Mouse (Mus musculus) stomach, embryonic 16.5 days (tissue): Measurements from ENCODE around the gene Cxcr5. TPM values are rescaled to one million over a fixed set of nuclear protein-coding genes. Genes with fewer than 3 reads are reported as not detected.

Experiments used
- ATAC-seq: fragments of 200-750 bp; cut with Nextera tagmentation; 2 replicates; pipeline ENCODE4 v1.8.0; 2017; ENCODE audit warnings: moderate number of reproducible peaks, moderate TSS enrichment; ENCODE audit not compliant: insufficient read depth, low FRiP score
- H3K27ac ChIP-seq: fragments of 300-500 bp; sonication (generic); 2 replicates; pipeline ENCODE4 v1.5.1; 2014; ENCODE audit warnings: low read length
- H3K27me3 ChIP-seq: fragments of 300-500 bp; sonication (generic); 2 replicates; pipeline ENCODE4 v1.6.1; 2014; ENCODE audit warnings: low read length, control low read depth, mixed read lengths; ENCODE audit not compliant: control insufficient read depth, insufficient read depth
- H3K36me3 ChIP-seq: fragments of 300-500 bp; sonication (generic); 2 replicates; pipeline ENCODE4 v1.6.1; 2014; ENCODE audit warnings: low read length; ENCODE audit not compliant: control insufficient read depth, insufficient read depth
- H3K4me1 ChIP-seq: fragments of 300-500 bp; sonication (generic); 2 replicates; pipeline ENCODE4 v1.6.1; 2014; ENCODE audit warnings: low read length, control low read depth, mixed read lengths; ENCODE audit not compliant: control insufficient read depth, insufficient read depth
- H3K4me2 ChIP-seq: fragments of 300-500 bp; sonication (generic); 2 replicates; pipeline ENCODE4 v1.6.1; 2014; ENCODE audit warnings: low read depth, low read length, mixed read lengths
- H3K4me3 ChIP-seq: fragments of 300-500 bp; sonication (generic); replicated peaks from 2 replicates; pipeline ENCODE4 v1.5.1; 2014; ENCODE audit warnings: mild to moderate bottlenecking, low read length
- H3K9ac ChIP-seq: fragments of 300-500 bp; sonication (generic); 2 replicates; pipeline ENCODE4 v1.6.1; 2014; ENCODE audit warnings: low read length
- H3K9me3 ChIP-seq: fragments of 300-500 bp; sonication (generic); replicated peaks from 2 replicates; pipeline ENCODE4 v1.6.1; 2016; ENCODE audit warnings: low read length, control low read depth; ENCODE audit not compliant: control insufficient read depth
- WGBS: fragments of 180-500 bp; shearing (Covaris S2); extraction: QIAGEN DNeasy Blood & Tissue Kit; methylation state at CpG from one replicate; pipeline ENCODE4 v1.1.7; 2014; 5-methylcytosine and 5-hydroxymethylcytosine counted together
- polyA plus RNA-seq: library from polyadenylated mRNA; unstranded; fragments of >200 nt; fragmentation: Nextera tagmentation; extraction: Ambion mirVana; gene quantifications from 2 replicates; pipeline ENCODE4 v1.2.1, GENCODE M21; 2015

The Cxcr5 gene
- polyA plus RNA-seq, 1 experiment from 2014 or later = 0.49 TPM

DNA sequence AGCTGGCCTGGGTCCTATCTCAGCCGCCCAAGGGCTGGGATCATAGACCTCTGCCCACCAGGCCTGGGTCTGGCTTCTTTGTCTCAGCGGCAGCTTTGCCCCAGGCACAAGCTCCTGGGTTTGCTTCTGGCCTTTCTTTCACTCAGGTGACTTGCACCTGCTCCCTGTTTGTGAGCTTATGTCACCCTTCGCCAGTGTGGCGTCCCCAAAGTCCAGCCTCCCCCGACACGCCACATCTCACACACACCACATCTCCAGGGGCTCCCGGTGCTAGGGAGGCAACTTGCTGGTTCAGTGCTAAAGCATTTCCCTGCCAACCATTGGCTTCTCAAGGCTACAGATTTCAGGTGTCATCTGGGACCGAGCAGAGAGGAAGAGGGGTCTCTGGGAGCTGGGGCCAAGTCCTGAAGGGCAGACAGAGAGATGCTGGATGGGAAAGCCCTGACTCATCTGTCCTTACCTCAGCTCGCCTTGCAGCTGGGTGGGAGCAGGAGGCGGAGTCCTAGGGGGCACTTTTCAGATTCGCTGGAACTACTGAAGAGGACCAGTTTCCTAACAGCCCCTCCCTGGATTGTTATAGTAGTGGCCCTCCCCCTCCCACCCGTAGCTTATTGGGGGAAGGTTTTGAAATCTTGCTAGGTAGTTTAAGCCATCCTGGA lies 64.7 kb downstream of the Cxcr5 start:
- H3K9ac ChIP-seq = peak overlapping the region; percentile 1; the same call in 1 of the 2 replicates
- peak overlapping the region; percentile 98 for H3K27ac ChIP-seq
- no peaks in the 10 kb centered on the region for H3K36me3 ChIP-seq
- H3K27me3 ChIP-seq = no peaks in the 10 kb centered on the region
- H3K4me1 ChIP-seq = peaks cover 93% of the 10 kb centered on the region
- ATAC-seq = no peak
- 53% methylated on average over 12 of the region's 12 CpGs for WGBS
- no peaks in the 10 kb centered on the region for H3K9me3 ChIP-seq
- no peak overlapping the region for H3K4me3 ChIP-seq
- no peak overlapping the region for H3K4me2 ChIP-seq

DNA sequence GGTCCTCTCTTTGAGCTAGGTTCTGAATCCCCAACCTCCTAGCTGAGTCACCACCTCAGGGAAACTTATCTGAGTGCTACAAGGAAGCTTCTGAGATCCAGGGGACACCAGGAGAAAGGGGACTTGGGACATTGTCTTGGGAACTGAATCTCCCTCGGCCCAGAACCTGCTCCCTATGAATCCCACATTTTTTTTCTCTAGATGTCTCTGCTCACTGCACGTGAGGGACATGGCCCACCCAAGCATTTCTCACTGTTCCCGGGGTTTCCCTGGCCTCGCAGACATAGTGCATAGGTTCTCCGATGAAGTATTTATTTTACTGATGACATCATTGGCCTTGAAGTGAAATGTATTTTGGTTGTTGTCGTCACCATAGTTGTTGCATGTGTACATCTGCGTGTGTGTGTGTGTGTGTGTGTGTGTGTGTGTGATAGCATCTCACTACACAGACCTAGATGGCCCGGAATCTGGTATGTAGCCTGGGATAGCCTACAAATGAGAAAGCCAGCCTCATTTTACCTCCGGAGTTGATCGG lies 65.8 kb downstream of the Cxcr5 start:
- no peak overlapping the region for H3K4me3 ChIP-seq
- ATAC-seq = no peak
- no peaks in the 10 kb centered on the region for H3K36me3 ChIP-seq
- H3K9me3 ChIP-seq = no peaks in the 10 kb centered on the region
- no peak overlapping the region for H3K9ac ChIP-seq
- H3K4me1 ChIP-seq = peaks cover 88% of the 10 kb centered on the region
- peak overlapping the region; percentile 77 for H3K27ac ChIP-seq
- no peaks in the 10 kb centered on the region for H3K27me3 ChIP-seq
- 65% methylated on average over 10 of the region's 10 CpGs for WGBS
- no peak overlapping the region for H3K4me2 ChIP-seq

DNA sequence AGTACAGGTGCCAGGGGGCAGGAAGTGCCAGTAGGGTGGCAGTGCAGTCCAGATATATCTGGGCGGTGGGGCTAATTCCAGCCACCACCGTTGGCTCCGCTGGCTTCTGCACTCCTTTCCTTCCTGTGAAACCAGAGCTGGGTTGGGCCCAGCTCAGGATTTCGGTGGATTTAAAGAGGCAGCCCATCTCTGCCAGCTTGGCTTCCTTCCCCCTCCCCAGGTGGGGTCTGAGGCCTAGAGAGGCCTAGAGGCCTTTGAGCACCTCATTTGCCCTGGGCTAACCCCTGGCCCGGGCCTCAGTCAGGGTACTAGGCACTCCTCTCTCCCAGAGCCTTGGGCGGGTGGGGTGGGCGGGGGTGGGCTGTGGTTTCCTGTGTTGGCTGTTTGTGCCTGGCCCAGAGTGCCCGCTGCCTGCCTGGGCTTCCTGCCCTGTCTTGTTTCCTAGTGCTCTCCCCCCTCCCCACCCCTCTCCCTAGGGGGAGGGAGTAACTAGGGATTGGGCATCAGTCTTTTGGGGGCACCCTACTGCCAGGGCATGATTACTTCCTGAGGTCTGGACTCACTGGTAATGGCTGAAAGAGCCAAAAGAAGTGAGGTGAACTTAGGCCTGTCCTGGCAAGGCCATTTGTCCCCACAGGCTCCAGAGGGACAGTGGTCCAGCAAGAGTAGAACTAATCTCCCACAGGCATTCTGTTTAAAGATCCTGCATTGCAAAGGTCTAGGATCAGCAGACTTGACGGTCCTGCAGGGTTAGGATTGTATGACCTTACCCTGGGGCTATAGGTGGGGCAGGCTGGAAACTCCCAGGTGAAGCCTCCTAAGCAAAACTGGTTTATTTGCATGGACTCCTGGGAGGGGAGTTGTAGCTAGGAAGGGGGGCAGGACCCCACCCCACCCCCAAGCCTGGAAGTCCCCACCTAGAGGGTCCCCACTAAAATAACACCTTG lies 66.5 kb downstream of the Cxcr5 start:
- no peaks in the 10 kb centered on the region for H3K9me3 ChIP-seq
- no peaks in the 10 kb centered on the region for H3K36me3 ChIP-seq
- 39% methylated on average over 9 of the region's 9 CpGs for WGBS
- H3K4me3 ChIP-seq = no peak overlapping the region
- peak overlapping the region; percentile 30; the same call in 1 of the 2 replicates for H3K4me2 ChIP-seq
- H3K4me1 ChIP-seq = peaks cover 88% of the 10 kb centered on the region
- H3K27ac ChIP-seq = peak overlapping the region; percentile 77
- peak overlapping the region; percentile 61 for H3K9ac ChIP-seq
- no peaks in the 10 kb centered on the region for H3K27me3 ChIP-seq
- no peak for ATAC-seq

DNA sequence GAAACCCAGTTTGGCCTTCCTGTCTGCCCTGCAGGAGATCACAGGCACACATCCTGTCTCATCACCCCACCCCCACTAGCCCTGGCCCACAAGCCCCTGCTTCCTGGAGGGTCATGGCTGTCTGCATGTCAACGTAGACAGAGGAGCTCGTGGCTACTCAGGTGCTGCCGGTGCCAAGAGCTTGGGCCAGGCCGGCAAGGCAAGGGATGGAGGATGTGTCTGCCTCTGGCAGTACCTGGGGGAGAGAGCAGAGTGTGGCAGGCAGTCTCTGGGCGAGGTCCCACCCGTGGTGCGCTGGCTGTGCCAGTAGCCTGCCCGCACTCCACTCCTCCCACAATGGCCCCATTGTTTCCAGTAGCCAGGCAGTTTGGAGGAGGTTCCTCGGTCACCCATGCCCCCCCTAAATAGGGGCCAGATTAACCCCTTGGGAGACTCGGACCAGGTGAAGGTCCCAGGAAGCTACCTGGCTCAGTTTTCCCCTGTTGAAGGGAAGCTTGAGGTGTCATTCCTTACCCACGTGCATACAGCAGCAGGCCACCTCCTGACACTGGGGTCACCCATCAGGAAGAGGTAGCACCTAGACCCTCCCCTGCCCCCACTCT lies 67.3 kb downstream of the Cxcr5 start:
- Histone ChIP-seq H3K36me3 (no peaks in the 10 kb centered on the region), H3K4me2 (peak overlapping the region; percentile 30; the same call in 1 of the 2 replicates), H3K9me3 (no peaks in the 10 kb centered on the region), H3K27ac (peak overlapping the region; percentile 77), H3K4me1 (peaks cover 88% of the 10 kb centered on the region), H3K4me3 (no peak overlapping the region), H3K9ac (peak overlapping the region; percentile 61), H3K27me3 (no peaks in the 10 kb centered on the region)
- WGBS = 21% methylated on average over 11 of the region's 11 CpGs
- ATAC-seq = no peak

DNA sequence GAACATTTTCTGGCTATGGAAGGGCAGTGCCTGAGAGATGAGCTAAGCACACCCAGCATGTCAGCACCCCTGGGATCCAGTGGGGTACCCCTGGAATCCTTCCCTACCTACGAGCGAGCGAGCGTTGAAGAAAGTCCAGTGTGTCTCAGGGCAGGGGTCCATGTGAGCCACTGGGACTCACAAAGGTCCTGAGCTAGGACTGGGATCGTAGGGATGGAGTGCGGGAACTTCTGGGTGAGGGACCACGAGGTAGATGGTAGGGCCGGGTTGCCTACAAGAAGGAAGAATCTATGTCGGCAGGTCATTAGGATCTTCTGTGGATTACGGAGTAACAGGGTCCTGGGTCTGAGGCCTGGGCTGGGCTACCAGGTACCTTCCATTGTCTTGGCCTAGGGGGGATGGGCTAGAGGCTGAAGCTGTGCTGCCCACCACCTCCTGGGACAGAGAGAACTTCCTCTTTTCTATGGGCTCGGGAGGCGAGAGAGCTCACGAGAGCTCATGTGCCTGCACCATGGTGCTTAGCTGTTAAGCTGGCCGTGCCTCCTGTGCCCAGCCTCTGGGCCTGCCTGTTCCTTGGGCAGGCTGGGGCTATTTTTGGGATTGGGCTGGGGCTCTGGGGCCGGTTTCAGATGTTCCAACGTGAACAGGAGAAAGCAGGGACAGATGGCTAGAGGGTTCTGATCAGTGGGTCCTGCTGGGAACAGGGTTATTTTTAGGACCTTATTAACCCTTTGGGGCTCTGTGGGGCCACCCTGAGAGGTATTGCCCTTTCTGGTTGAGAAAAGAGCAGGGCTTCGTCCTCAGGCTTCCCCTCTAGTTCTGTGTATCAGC lies 68.8 kb downstream of the Cxcr5 start:
- peaks cover 91% of the 10 kb centered on the region for H3K4me1 ChIP-seq
- 0 out of 2 replicates have a peak overlapping the region, but pooled peaks have one; percentile 23 for H3K27ac ChIP-seq
- WGBS = 67% methylated on average over 17 of the region's 17 CpGs
- no peak overlapping the region for H3K4me2 ChIP-seq
- ATAC-seq = no peak
- H3K9me3 ChIP-seq = no peaks in the 10 kb centered on the region
- H3K27me3 ChIP-seq = no peaks in the 10 kb centered on the region
- no peaks in the 10 kb centered on the region for H3K36me3 ChIP-seq
- no peak overlapping the region for H3K4me3 ChIP-seq
- H3K9ac ChIP-seq = peak overlapping the region; percentile 53; the same call in 1 of the 2 replicates

DNA sequence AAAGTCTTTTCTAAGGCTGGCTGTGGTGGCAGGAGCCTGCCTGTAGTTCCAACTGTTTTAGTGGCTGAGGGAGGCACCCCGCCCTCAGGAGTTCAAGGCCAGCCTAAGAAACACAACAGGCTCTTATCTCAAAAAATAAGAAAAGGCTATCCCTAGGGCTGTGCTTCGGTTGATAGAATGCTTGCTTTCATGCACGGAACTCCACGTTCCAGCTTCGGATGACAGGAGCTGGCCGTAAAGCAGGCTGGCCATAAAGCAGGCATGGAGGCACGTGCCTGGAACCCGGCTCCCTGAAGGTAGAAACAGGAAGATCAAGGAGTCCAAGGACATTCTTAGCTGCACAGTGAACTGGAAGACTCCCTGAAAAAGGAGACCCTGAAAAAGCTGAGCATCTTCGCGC lies 70.3 kb downstream of the Cxcr5 start:
- no peak for ATAC-seq
- Histone ChIP-seq H3K9me3 (no peaks in the 10 kb centered on the region), H3K4me1 (peaks cover 91% of the 10 kb centered on the region), H3K4me2 (no peak overlapping the region), H3K4me3 (no peak overlapping the region), H3K27ac (0 out of 2 replicates have a peak overlapping the region, but pooled peaks have one; percentile 0), H3K36me3 (no peaks in the 10 kb centered on the region), H3K9ac (no peak overlapping the region), H3K27me3 (no peaks in the 10 kb centered on the region)
- WGBS = 66% methylated on average over 10 of the region's 10 CpGs

DNA sequence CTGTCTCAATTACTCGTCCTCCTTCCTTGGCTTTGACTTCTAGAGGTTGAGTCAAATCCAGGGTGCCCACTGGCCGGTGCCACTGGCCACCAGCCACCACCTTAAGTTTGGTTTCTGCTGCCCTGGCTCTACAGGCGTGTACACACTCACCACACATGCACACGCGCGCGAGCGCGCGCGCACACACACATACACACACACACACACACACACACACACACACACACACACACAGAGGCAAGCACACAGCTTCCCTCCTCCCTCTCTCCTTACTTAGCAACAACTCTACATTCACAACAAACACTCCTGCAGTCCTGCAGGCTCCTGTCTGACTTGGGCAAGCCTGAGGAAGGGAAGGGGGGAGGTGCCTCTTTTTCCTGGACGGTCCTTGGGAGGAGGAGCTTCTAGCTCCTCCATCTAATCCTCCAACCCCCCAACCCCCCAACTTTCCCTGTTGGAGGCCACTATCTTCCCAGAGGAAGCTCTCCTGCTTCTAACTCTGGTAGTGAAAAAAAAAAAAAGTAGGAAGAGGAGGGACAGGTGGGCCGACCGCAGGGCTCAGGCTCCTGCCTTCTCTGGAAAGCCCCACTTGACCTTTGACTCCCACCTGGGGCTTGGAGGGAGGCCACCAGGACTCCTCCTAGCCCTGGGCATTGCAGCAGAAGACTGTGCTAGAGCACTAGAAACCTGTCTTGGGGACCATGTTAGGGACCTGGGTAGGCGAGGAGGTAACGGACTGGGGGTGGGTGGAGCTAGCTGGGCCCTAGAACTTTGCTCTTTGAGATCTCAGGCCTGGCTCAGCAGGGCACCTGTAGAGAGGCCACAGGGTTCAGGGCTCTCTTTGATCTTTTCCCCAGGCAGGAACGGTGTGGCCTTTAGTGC lies 71.3 kb downstream of the Cxcr5 start:
- peak overlapping the region; percentile 97 for H3K27ac ChIP-seq
- H3K36me3 ChIP-seq = no peaks in the 10 kb centered on the region
- ATAC-seq = no peak
- H3K9me3 ChIP-seq = no peaks in the 10 kb centered on the region
- no peaks in the 10 kb centered on the region for H3K27me3 ChIP-seq
- peak overlapping the region; percentile 98 for H3K9ac ChIP-seq
- WGBS = 20% methylated on average over 17 of the region's 17 CpGs
- peak overlapping the region; percentile 87 for H3K4me2 ChIP-seq
- H3K4me3 ChIP-seq = peak overlapping the region; percentile 94
- H3K4me1 ChIP-seq = peaks cover 92% of the 10 kb centered on the region
